Mouse (Mus musculus) liver, embryonic 13.5 days (tissue): ENCODE data around the gene Ano1. TPM values are rescaled to one million over a fixed set of nuclear protein-coding genes. Genes with fewer than 3 reads are reported as not detected.

Source experiments
- ATAC-seq: fragments of 200-750 bp; cut with Nextera tagmentation; 2 replicates; pipeline ENCODE4 v1.8.0; 2017; ENCODE audit warnings: low read depth, mild to moderate bottlenecking, moderate number of reproducible peaks, moderate library complexity
- DNase-seq: peaks from one replicate; pipeline ENCODE4 v3.0.0; 2022
- H3K27ac ChIP-seq: fragments of 300-500 bp; sonication (generic); 2 replicates; pipeline ENCODE4 v1.5.1; 2015; ENCODE audit warnings: moderate library complexity, mild to moderate bottlenecking, inconsistent platforms
- H3K27me3 ChIP-seq: fragments of 300-500 bp; sonication (generic); 2 replicates; pipeline ENCODE4 v1.6.1; 2015; ENCODE audit warnings: mild to moderate bottlenecking, inconsistent platforms
- H3K36me3 ChIP-seq: fragments of 300-500 bp; sonication (generic); 2 replicates; pipeline ENCODE4 v1.6.1; 2015; ENCODE audit warnings: mild to moderate bottlenecking, inconsistent platforms
- H3K4me1 ChIP-seq: fragments of 300-500 bp; sonication (generic); replicated peaks from 2 replicates; pipeline ENCODE4 v1.6.1; 2015; ENCODE audit warnings: inconsistent platforms
- H3K4me2 ChIP-seq: fragments of 300-500 bp; sonication (generic); 2 replicates; pipeline ENCODE4 v1.6.1; 2015; ENCODE audit warnings: inconsistent platforms, mild to moderate bottlenecking, moderate library complexity
- H3K4me3 ChIP-seq: fragments of 300-500 bp; sonication (generic); replicated peaks from 2 replicates; pipeline ENCODE4 v1.5.1; 2015; ENCODE audit warnings: mild to moderate bottlenecking, inconsistent platforms
- H3K9ac ChIP-seq: fragments of 300-500 bp; sonication (generic); 2 replicates; pipeline ENCODE4 v1.6.1; 2015; ENCODE audit warnings: mild to moderate bottlenecking, inconsistent platforms
- H3K9me3 ChIP-seq: fragments of 300-500 bp; sonication (generic); replicated peaks from 2 replicates; pipeline ENCODE4 v1.6.1; 2016; ENCODE audit warnings: inconsistent platforms
- WGBS: fragments of 180-500 bp; shearing (Covaris S2); methylation state at CpG from one replicate; pipeline ENCODE4 v1.1.7; 2015; ENCODE audit not compliant: insufficient replicate concordance; 5-methylcytosine and 5-hydroxymethylcytosine counted together
- polyA plus RNA-seq: library from polyadenylated mRNA; unstranded; fragments of >200 nt; fragmentation: Nextera tagmentation; extraction: Ambion mirVana; gene quantifications from 2 replicates; pipeline ENCODE4 v1.2.1, GENCODE M21; 2015

Ano1 gene
- polyA plus RNA-seq, 1 experiment from 2014 or later: 3.4 TPM

DNA sequence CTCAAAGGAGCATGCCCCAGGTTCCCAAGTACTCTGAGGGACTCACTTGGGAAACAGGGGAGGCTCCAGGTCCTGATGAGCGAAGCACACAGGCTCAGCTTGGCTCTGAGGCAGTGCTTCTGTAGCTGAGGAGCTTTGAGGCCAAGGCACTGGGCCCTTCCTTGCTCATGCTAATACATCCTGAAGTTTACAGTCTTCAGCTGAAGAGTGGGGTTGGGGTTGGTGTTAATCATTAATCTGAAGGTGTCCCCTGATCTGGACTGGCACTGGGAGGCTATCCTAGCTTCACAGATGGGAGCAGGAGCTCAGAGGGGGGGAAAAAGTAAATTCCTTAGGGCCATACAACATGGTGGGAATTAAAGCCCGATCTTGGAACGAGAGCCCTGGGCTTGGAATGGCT is 117.3 kb downstream of the Ano1 start:
- Histone ChIP-seq H3K27ac (no peak overlapping the region), H3K9ac (no peak overlapping the region), H3K9me3 (no peaks in the 10 kb centered on the region), H3K4me2 (no peak overlapping the region), H3K27me3 (no peaks in the 10 kb centered on the region), H3K4me3 (no peak overlapping the region), H3K36me3 (no peaks in the 10 kb centered on the region), H3K4me1 (no peaks in the 10 kb centered on the region)
- WGBS: 62% methylated on average over 3 of the region's 3 CpGs
- no peak for DNase-seq
- ATAC-seq: no peak

DNA sequence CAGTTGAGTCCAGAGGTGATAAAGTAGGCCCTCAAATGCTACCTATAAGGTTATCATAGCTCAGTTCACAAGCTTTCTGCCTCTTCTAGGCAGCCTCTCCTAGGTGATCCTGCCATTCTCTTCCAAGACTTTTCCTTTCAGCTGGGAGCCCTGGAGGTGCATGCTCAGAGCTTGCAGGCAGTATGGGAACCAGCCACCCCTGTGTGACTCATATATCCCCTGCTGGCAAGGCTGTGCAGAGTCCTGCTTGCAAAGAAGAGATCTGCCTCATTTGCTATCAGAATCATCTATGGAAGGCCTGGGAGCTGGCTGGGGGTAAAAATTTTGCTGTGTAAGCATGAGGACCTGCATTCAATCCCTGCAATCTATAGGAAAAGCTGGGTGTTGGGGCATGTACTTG is 119.5 kb downstream of the Ano1 start:
- Histone ChIP-seq H3K4me1 (no peaks in the 10 kb centered on the region), H3K36me3 (no peaks in the 10 kb centered on the region), H3K27me3 (peaks cover 7% of the 10 kb centered on the region; the same call in 1 of the 2 replicates), H3K9me3 (no peaks in the 10 kb centered on the region), H3K4me2 (no peak overlapping the region), H3K27ac (no peak overlapping the region), H3K9ac (no peak overlapping the region), H3K4me3 (no peak overlapping the region)
- DNase-seq (no peak), ATAC-seq (no peak)

DNA sequence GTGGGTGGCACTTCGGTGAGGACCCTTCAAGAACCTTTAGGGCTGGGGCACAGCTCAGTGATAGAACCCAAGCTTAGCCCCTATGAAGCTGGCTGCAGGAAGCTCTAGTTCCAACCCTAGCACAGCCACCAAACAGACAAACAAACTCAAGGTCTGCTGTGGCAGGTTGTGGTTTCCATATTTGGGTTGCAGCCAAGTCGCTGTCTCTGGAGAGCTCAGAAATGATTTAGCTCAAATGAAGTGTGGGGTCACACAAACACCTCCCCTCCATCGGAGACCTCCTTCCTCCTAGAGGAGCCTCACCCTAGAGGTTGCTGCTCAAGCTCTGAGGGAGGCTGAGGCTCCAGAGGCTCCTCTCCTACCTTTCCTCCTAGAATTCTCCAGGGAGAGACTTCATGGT is 121.2 kb downstream of the Ano1 start:
- WGBS: 71% methylated on average over 3 of the region's 3 CpGs
- no peak overlapping the region for H3K4me3 ChIP-seq
- DNase-seq: no peak
- peaks cover 9% of the 10 kb centered on the region; the same call in 1 of the 2 replicates for H3K27me3 ChIP-seq
- no peak overlapping the region for H3K9ac ChIP-seq
- no peak for ATAC-seq
- H3K4me1 ChIP-seq: no peaks in the 10 kb centered on the region
- H3K9me3 ChIP-seq: no peaks in the 10 kb centered on the region
- no peaks in the 10 kb centered on the region for H3K36me3 ChIP-seq
- H3K27ac ChIP-seq: no peak overlapping the region
- no peak overlapping the region for H3K4me2 ChIP-seq

DNA sequence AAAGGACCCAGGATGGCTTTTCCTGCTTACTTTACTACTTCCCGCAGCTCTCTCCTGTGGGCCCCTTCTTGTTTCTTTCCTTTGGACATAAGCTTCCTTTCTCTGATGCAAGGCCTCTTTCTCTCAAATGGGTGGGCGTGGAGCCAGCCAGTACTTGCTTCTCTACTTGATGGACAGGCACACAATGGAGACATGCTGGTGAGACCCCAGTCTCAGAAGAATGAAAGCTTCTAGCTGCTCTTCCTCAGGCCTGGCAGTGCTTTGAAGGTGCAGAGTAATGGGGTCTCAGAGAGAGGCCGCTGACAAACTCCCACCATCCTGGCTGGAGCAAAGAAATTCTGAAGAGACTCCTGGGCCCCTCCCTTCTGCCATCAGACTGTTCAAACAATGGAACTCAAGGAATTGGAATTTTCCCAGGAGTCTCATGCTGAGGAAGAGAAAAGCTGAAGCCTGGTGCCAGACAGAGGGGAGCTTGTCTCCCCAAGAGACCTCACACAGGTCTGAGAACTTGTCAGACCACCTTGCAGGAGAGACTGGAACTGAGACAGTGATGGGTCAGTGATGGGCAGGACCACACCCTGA is 123.3 kb downstream of the Ano1 start:
- no peak overlapping the region for H3K9ac ChIP-seq
- no peak overlapping the region for H3K4me3 ChIP-seq
- no peaks in the 10 kb centered on the region for H3K4me1 ChIP-seq
- 42% methylated on average over 3 of the region's 3 CpGs for WGBS
- no peak for ATAC-seq
- no peak overlapping the region for H3K4me2 ChIP-seq
- H3K9me3 ChIP-seq: no peaks in the 10 kb centered on the region
- no peaks in the 10 kb centered on the region for H3K36me3 ChIP-seq
- peaks cover 9% of the 10 kb centered on the region; the same call in 1 of the 2 replicates for H3K27me3 ChIP-seq
- no peak for DNase-seq
- H3K27ac ChIP-seq: no peak overlapping the region

DNA sequence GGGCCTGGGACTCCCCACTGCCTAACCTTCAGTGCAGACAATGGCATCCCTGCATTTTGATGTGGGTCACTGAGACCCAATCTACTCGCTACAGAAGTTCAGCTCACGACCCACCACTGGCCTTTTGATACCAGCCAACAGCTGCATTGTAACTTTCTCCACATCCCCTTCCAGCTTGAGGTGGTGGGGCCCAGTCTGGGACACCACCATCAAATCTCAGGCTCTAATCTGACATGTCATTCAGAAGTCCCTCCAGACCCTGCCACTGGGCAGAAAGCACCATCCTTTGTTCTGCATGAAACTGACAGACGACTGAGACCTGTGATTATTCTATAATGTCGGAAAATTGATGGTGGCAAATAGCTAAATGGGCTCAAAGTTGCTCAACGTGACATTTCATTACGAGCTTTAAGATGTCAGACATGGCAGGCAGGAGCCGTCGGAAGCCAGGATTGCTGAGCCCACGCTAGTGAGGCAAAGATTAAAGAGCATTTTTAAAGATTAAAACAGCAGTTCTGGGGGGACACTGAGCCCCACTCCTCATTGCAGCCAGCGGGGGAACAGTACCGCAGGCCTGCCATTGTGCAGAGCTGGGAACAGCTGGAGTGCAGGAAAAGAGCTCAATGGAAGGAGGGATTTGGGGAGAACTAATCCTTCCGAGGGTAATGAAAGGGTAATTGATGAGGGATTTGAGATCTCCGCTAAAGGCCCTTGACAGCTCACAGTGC is 124.0 kb downstream of the Ano1 start:
- 50% methylated on average over 13 of the region's 13 CpGs for WGBS
- Histone ChIP-seq H3K27me3 (peaks cover 9% of the 10 kb centered on the region; the same call in 1 of the 2 replicates), H3K4me2 (no peak overlapping the region), H3K36me3 (no peaks in the 10 kb centered on the region), H3K27ac (no peak overlapping the region), H3K4me1 (no peaks in the 10 kb centered on the region), H3K9ac (no peak overlapping the region), H3K4me3 (no peak overlapping the region), H3K9me3 (no peaks in the 10 kb centered on the region)
- ATAC-seq (no peak), DNase-seq (no peak)

DNA sequence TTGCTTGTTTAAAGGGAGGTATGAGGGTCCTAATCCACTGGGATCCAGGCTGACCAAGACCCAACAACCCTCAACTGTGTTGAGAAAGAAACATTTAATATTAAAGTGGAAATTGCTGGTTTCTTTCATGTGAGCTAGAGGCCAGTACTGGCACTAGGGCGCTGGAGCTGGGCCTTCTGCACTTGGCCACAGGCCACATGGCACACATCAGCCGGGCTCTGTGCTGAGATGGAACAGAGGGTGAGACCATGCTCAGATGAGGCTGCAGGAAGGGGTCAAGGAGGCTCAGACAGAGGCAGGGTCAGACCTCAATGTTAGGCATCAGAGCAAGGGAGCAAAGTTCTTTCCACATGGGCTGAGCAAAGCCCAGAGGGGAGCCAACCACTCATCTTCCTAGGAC is 125.7 kb downstream of the Ano1 start:
- DNase-seq (no peak), ATAC-seq (no peak)
- Histone ChIP-seq H3K4me3 (no peak overlapping the region), H3K27me3 (peaks cover 9% of the 10 kb centered on the region; the same call in 1 of the 2 replicates), H3K4me2 (no peak overlapping the region), H3K4me1 (no peaks in the 10 kb centered on the region), H3K36me3 (no peaks in the 10 kb centered on the region), H3K27ac (no peak overlapping the region), H3K9me3 (no peaks in the 10 kb centered on the region), H3K9ac (no peak overlapping the region)
- 72% methylated on average over 2 of the region's 2 CpGs for WGBS

DNA sequence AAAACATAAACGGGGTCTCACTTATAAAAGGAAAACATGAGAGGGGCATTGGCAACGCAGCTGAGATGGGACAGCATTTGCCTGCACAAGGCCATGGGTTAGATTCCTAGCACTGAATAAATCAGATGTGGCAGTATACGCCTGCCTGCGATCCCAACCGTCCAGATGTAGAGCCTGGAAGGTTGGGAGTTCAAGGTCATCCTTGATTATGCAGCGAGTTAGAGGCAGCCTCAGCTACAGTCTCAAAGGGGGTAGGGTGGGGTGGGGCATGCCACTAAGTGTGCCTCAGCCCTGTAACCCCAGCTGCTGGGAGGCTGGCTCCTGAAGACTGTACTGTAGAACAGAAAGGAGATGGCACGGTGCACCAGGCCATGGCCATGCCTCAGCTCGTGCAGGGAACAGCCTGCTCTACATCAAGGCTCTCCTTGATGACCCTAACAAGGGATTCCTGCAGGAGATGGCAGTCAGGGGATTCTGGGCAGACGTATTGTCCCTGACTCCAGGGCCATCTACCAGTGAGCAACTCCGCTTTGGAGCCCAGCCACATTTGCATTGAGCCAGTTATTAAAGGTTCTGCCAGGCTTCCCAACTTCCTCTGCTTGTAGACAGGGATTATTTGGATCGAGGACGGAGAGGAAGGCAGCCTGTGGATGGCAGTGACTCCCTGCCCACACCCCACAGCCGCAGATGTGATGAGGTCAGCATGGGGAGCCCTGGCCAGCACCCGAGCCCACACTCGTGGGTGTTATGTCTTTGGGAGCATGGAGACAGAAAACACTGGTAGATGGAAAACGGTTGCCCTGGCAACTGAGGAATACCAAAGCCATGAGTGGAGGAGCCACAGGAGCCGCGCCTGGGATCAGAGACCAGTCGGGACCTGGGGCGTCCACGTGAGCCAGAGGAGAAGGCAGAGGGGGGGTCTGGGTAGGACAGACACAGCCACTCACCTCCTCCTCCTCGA is 130.8 kb downstream of the Ano1 start:
- no peaks in the 10 kb centered on the region for H3K4me1 ChIP-seq
- 66% methylated on average over 22 of the region's 22 CpGs for WGBS
- no peaks in the 10 kb centered on the region for H3K9me3 ChIP-seq
- 0 out of 2 replicates have a peak, but pooled peaks cover 4% of the 10 kb centered on the region for H3K27me3 ChIP-seq
- no peak overlapping the region for H3K27ac ChIP-seq
- H3K9ac ChIP-seq: no peak overlapping the region
- DNase-seq (no peak), ATAC-seq (no peak)
- H3K4me2 ChIP-seq: no peak overlapping the region
- H3K4me3 ChIP-seq: no peak overlapping the region
- no peaks in the 10 kb centered on the region for H3K36me3 ChIP-seq

DNA sequence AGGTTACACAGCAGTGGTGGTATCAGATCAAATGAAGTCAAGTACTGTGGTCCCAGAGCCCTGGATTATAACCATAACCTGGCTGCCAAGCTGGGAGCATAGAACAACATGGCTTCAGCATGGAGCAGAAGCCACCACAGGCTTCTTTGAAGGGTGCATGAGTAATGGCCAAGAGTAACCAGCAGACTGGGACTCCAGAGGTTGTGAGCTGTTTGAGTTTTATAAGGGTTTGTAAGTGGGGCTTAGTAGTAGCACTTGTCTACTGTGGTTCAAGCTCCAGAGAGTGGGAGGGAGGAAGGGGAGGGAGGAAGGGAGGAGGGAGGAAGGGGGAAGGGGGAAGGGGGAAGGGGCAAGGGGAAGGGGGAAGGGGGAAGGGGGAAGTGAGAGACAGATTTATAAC is 131.5 kb downstream of the Ano1 start:
- H3K9ac ChIP-seq: no peak overlapping the region
- H3K27ac ChIP-seq: no peak overlapping the region
- DNase-seq (no peak), ATAC-seq (no peak)
- no peaks in the 10 kb centered on the region for H3K4me1 ChIP-seq
- H3K4me3 ChIP-seq: no peak overlapping the region
- H3K4me2 ChIP-seq: no peak overlapping the region
- no peaks in the 10 kb centered on the region for H3K36me3 ChIP-seq
- H3K27me3 ChIP-seq: 0 out of 2 replicates have a peak, but pooled peaks cover 4% of the 10 kb centered on the region
- H3K9me3 ChIP-seq: no peaks in the 10 kb centered on the region

DNA sequence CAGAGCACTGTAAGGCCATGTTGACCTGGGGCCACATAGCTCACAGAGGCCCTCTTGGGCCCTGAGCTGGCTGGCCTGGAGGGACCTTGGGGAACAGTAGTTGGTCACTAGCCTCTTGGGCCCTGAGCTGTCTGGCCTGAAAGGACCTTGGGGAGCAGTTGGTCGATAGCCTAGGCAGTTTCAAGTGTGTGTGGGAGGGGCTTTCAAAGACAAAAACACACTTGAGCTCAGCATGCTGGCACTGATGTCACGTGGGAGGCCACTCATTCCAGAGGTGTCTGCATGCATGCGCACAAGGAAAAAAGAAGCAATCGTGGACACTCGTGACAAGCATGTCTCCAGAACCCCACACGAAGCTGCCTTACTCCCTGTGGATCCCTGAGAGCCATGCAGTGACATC is 136.4 kb downstream of the Ano1 start:
- no peak for DNase-seq
- Histone ChIP-seq H3K27ac (no peak overlapping the region), H3K36me3 (no peaks in the 10 kb centered on the region), H3K9ac (no peak overlapping the region), H3K27me3 (0 out of 2 replicates have a peak, but pooled peaks cover 4% of the 10 kb centered on the region), H3K4me3 (no peak overlapping the region), H3K4me2 (no peak overlapping the region), H3K4me1 (no peaks in the 10 kb centered on the region), H3K9me3 (no peaks in the 10 kb centered on the region)
- WGBS: 71% methylated on average over 6 of the region's 6 CpGs
- no peak for ATAC-seq

DNA sequence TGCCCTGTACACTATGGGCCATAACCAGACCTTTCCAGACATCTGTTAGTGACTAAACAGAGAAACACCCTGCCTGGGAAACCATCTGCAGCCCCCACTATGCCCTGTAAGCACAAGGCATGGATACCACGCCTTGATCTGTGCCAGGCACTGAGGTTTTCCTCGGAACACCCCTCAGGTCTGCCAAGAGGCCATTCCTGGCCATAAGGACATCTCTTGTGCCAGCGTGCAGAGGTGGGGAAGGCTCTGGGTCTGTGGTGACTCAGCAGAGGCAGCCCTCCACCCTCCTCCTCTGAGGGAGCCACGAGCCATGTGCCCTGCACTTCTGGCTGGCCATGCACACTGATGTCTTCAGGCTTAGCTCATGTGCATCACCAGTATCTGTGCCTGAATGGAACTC is 138.9 kb downstream of the Ano1 start:
- Histone ChIP-seq H3K9me3 (no peaks in the 10 kb centered on the region), H3K27ac (no peak overlapping the region), H3K36me3 (no peaks in the 10 kb centered on the region), H3K27me3 (0 out of 2 replicates have a peak, but pooled peaks cover 4% of the 10 kb centered on the region), H3K4me1 (no peaks in the 10 kb centered on the region), H3K4me2 (no peak overlapping the region), H3K4me3 (no peak overlapping the region), H3K9ac (no peak overlapping the region)
- ATAC-seq: no peak
- DNase-seq: no peak
- 53% methylated on average over 4 of the region's 4 CpGs for WGBS

DNA sequence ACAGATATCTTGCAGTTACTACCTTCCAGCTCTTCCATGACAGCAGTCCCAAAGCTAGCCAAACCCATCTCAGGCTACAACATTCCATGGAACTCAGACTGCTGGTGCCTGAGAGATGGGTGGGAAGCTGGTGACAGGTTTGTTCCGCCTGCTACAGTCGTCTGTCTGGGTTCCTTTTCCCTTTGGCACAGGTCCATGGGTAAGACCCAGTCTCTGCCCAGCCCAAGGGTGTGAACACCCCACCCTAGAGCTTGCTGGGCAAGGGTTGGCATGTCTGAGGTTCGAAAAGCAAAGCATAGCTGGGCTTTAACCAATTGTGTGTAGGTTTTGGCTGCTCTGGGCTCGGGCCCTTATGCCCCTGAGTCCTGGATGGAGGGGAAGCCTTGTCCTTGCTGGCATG is 139.4 kb downstream of the Ano1 start:
- no peak for ATAC-seq
- H3K4me3 ChIP-seq: no peak overlapping the region
- no peak overlapping the region for H3K27ac ChIP-seq
- DNase-seq: no peak
- H3K4me1 ChIP-seq: no peaks in the 10 kb centered on the region
- 0 out of 2 replicates have a peak, but pooled peaks cover 4% of the 10 kb centered on the region for H3K27me3 ChIP-seq
- no peaks in the 10 kb centered on the region for H3K9me3 ChIP-seq
- no peak overlapping the region for H3K9ac ChIP-seq
- H3K36me3 ChIP-seq: no peaks in the 10 kb centered on the region
- WGBS: 54% methylated on average over 4 of the region's 4 CpGs
- H3K4me2 ChIP-seq: no peak overlapping the region
